Mouse (Mus musculus) lung, postnatal 0 days (tissue): Measurements from ENCODE around the gene Zfp12. TPM values are rescaled to one million over a fixed set of nuclear protein-coding genes. Genes with fewer than 3 reads are reported as not detected.

Experiments used
- ATAC-seq: fragments of 200-750 bp; cut with Nextera tagmentation; 2 replicates; pipeline ENCODE4 v1.8.0; 2017; ENCODE audit warnings: moderate library complexity
- DNase-seq: peaks from one replicate; pipeline ENCODE4 v3.0.0-alpha.2; 2016; ENCODE audit warnings: low spot score
- H3K27ac ChIP-seq: fragments of 300-500 bp; sonication (generic); 2 replicates; pipeline ENCODE4 v1.5.1; 2014; ENCODE audit warnings: antibody characterized with exemption, mild to moderate bottlenecking, low read length, mixed read lengths
- H3K27me3 ChIP-seq: fragments of 300-500 bp; sonication (generic); replicated peaks from 2 replicates; pipeline ENCODE4 v1.6.1; 2014; ENCODE audit warnings: low read length, mixed read lengths; ENCODE audit not compliant: insufficient read depth
- H3K36me3 ChIP-seq: fragments of 300-500 bp; sonication (generic); 2 replicates; pipeline ENCODE4 v1.6.1; 2014; ENCODE audit warnings: low read length, mixed read lengths; ENCODE audit not compliant: insufficient read depth
- H3K4me1 ChIP-seq: fragments of 300-500 bp; sonication (generic); 2 replicates; pipeline ENCODE4 v1.6.1; 2014; ENCODE audit warnings: antibody characterized with exemption, low read depth, low read length, mixed read lengths; ENCODE audit not compliant: insufficient read depth
- H3K4me2 ChIP-seq: fragments of 300-500 bp; sonication (generic); replicated peaks from 2 replicates; pipeline ENCODE4 v1.6.1; 2014; ENCODE audit warnings: low read depth, mild to moderate bottlenecking, low read length, moderate library complexity, mixed read lengths
- H3K4me3 ChIP-seq: fragments of 300-500 bp; sonication (generic); 2 replicates; pipeline ENCODE4 v1.5.1; 2014; ENCODE audit warnings: low read depth, low read length
- H3K9ac ChIP-seq: fragments of 300-500 bp; sonication (generic); replicated peaks from 2 replicates; pipeline ENCODE4 v1.6.1; 2014; ENCODE audit warnings: low read depth, mild to moderate bottlenecking
- H3K9me3 ChIP-seq: fragments of 300-500 bp; sonication (generic); 2 replicates; pipeline ENCODE4 v1.6.1; 2016; ENCODE audit warnings: low read length, mixed read lengths
- CTCF ChIP-seq: IDR thresholded peaks from 2 replicates; pipeline ENCODE4 v1.5.1; 2016; ENCODE audit warnings: antibody characterized with exemption, mild to moderate bottlenecking
- EP300 ChIP-seq: IDR thresholded peaks from 2 replicates; pipeline ENCODE4 v1.6.1; 2016; ENCODE audit warnings: antibody characterized with exemption, mild to moderate bottlenecking, control low read depth
- WGBS: fragments of 180-500 bp; shearing (Covaris S2); extraction: QIAGEN DNeasy Blood & Tissue Kit; methylation state at CpG from one replicate; pipeline ENCODE4 v1.1.7; 2014; 5-methylcytosine and 5-hydroxymethylcytosine counted together
- polyA plus RNA-seq: library from polyadenylated mRNA; unstranded; fragments of >200 nt; fragmentation: Nextera tagmentation; extraction: Ambion mirVana; gene quantifications from 2 replicates; pipeline ENCODE4 v1.2.1, GENCODE M21; 2015

The Zfp12 gene
- polyA plus RNA-seq, 1 experiment from 2014 or later = 6.7 TPM

DNA sequence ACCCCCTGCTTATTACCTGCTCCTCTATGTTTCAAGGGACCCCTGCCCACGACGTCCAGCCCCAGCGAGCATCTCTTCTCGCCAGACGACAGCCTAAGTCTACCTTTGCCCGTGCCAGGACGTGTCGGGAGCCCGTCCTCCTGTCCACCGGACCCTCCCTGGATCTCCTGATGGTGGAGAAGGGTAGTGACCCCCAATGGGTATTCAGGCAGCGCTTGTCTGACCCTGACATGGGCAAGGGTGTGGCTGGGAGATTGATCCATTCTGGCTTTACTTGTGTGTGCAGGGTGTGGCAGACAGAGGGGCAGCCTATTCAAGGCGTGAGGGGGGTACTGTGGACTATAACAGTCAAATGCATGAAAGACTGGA is 35.2 kb downstream of the Zfp12 start:
- WGBS = 3% methylated on average over 12 of the region's 12 CpGs
- TF ChIP-seq CTCF (0 out of 2 replicates have a peak, but pooled peaks have one; percentile 1), EP300 (no peak)
- Histone ChIP-seq H3K4me2 (peak overlapping the region; percentile 94), H3K27ac (no peak overlapping the region), H3K9me3 (no peaks in the 10 kb centered on the region), H3K27me3 (no peaks in the 10 kb centered on the region), H3K4me1 (no peaks in the 10 kb centered on the region), H3K36me3 (no peaks in the 10 kb centered on the region), H3K9ac (peak overlapping the region; percentile 52), H3K4me3 (peak overlapping the region; percentile 88)
- DNase-seq (no peak), ATAC-seq (peak; percentile 7; the same call in 1 of the 2 replicates)

GRCm38 (mm10) chr5:143271642-143272041 is 36.7 kb downstream of the Zfp12 start:
- no peak for DNase-seq
- Histone ChIP-seq H3K9me3 (no peaks in the 10 kb centered on the region), H3K9ac (no peak overlapping the region), H3K36me3 (no peaks in the 10 kb centered on the region), H3K4me3 (no peak overlapping the region), H3K4me2 (no peak overlapping the region), H3K27me3 (no peaks in the 10 kb centered on the region), H3K4me1 (no peaks in the 10 kb centered on the region), H3K27ac (no peak overlapping the region)
- 80% methylated on average over 6 of the region's 6 CpGs for WGBS
- no peak for TF ChIP-seq EP300
- TF ChIP-seq CTCF = no peak
- ATAC-seq = no peak

GRCm38 (mm10) chr5:143272108-143272507 is 37.1 kb downstream of the Zfp12 start:
- Histone ChIP-seq H3K4me1 (no peaks in the 10 kb centered on the region), H3K27ac (no peak overlapping the region), H3K4me3 (no peak overlapping the region), H3K27me3 (no peaks in the 10 kb centered on the region), H3K9me3 (no peaks in the 10 kb centered on the region), H3K9ac (no peak overlapping the region), H3K36me3 (no peaks in the 10 kb centered on the region), H3K4me2 (no peak overlapping the region)
- 61% methylated on average over 3 of the region's 3 CpGs for WGBS
- DNase-seq (no peak), ATAC-seq (no peak)
- no peak for TF ChIP-seq CTCF
- TF ChIP-seq EP300 = no peak

DNA sequence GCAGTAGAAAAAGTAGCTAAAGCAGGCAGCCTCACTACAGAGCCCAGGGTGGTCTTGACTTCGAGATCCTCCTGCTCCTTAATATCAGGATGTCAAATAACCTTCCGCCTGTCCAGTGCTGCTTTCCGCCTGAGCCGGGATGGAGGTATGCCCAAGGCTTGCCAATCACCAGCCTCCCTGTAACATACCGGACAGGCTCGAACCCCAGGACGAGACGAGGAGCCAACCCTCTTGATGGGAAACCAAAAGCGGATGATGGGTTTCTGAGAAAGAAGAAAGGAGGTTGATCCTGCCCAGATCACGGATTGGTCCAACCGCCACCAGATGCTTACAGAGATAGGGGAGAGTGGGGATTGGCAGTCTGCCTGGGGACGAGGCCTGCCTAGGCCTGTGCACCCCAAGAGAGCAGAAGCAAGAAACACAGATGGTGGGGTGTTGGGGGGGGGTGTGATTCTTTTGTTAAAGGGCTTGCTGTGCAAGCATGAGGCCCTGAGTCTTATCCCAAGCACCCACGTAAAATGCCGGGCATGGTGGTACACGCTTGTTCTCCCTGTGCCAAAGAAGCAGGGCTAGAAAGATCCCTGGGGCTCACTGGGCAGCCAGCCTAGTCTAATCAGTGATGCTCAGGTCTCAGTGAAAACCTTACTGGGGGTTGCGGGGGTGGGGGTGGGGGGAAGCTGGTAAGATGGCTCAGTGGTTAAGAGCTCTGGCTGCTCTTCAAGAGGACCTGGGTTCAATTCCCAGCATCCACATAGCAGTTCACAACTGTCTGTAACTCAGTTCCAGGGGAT is 37.8 kb downstream of the Zfp12 start:
- DNase-seq (no peak), ATAC-seq (no peak)
- no peak overlapping the region for H3K9ac ChIP-seq
- WGBS = 89% methylated on average over 16 of the region's 16 CpGs
- H3K4me3 ChIP-seq = no peak overlapping the region
- H3K27ac ChIP-seq = no peak overlapping the region
- H3K4me1 ChIP-seq = no peaks in the 10 kb centered on the region
- no peak for TF ChIP-seq CTCF
- TF ChIP-seq EP300 = no peak
- no peak overlapping the region for H3K4me2 ChIP-seq
- H3K27me3 ChIP-seq = no peaks in the 10 kb centered on the region
- no peaks in the 10 kb centered on the region for H3K36me3 ChIP-seq
- H3K9me3 ChIP-seq = no peaks in the 10 kb centered on the region

GRCm38 (mm10) chr5:143275761-143276160 is 40.8 kb downstream of the Zfp12 start:
- Histone ChIP-seq H3K9ac (no peak overlapping the region), H3K27me3 (no peaks in the 10 kb centered on the region), H3K4me2 (no peak overlapping the region), H3K4me1 (no peaks in the 10 kb centered on the region), H3K36me3 (no peaks in the 10 kb centered on the region), H3K4me3 (no peak overlapping the region), H3K9me3 (no peaks in the 10 kb centered on the region), H3K27ac (no peak overlapping the region)
- WGBS = 53% methylated on average over 5 of the region's 5 CpGs
- DNase-seq (no peak), ATAC-seq (no peak)
- no peak for TF ChIP-seq CTCF

DNA sequence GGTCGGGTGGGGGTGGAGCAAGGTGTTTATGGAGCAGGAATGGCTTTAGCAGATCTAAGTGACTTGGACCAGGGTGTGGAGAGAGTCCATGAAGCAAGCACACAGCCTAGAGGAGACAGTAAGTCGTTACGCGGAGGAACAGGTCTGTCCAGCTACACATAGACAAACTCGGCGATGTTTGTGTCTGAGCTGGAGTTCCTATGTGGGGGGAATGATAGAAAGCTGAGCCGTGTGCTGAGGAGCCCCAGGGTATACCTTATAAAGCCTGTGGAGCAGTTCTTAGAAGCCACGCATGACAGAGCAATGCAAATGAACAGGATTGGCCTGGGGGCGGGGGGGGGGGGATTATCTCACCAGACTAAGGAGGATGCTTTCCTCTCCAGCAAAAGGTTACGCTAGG is 44.3 kb downstream of the Zfp12 start:
- no peaks in the 10 kb centered on the region for H3K27me3 ChIP-seq
- H3K9me3 ChIP-seq = no peaks in the 10 kb centered on the region
- TF ChIP-seq CTCF (no peak), EP300 (no peak)
- 36% methylated on average over 10 of the region's 10 CpGs for WGBS
- H3K9ac ChIP-seq = no peak overlapping the region
- no peak overlapping the region for H3K4me3 ChIP-seq
- no peak overlapping the region for H3K27ac ChIP-seq
- H3K4me2 ChIP-seq = no peak overlapping the region
- H3K36me3 ChIP-seq = no peaks in the 10 kb centered on the region
- no peaks in the 10 kb centered on the region for H3K4me1 ChIP-seq
- no peak for DNase-seq
- ATAC-seq = no peak

GRCm38 (mm10) chr5:143284762-143285161 is 49.8 kb downstream of the Zfp12 start:
- peaks cover 27% of the 10 kb centered on the region for H3K27me3 ChIP-seq
- H3K4me3 ChIP-seq = no peak overlapping the region
- no peak overlapping the region for H3K9ac ChIP-seq
- ATAC-seq = no peak
- no peak overlapping the region for H3K27ac ChIP-seq
- DNase-seq = no peak
- 55% methylated on average over 6 of the region's 6 CpGs for WGBS
- no peak overlapping the region for H3K4me2 ChIP-seq
- TF ChIP-seq EP300 (no peak), CTCF (peak; percentile 53)
- H3K4me1 ChIP-seq = peaks cover 5% of the 10 kb centered on the region; the same call in 1 of the 2 replicates
- H3K9me3 ChIP-seq = no peaks in the 10 kb centered on the region
- H3K36me3 ChIP-seq = no peaks in the 10 kb centered on the region
